Mouse (Mus musculus): ENCODE measurements at regions not wholly inside any gene's neighbourhood (a gene's known extent, or its start where the extent isn't known, plus 50 kb on each side); places are given as distances from the start of the nearest gene placed in this dataset.

DNA sequence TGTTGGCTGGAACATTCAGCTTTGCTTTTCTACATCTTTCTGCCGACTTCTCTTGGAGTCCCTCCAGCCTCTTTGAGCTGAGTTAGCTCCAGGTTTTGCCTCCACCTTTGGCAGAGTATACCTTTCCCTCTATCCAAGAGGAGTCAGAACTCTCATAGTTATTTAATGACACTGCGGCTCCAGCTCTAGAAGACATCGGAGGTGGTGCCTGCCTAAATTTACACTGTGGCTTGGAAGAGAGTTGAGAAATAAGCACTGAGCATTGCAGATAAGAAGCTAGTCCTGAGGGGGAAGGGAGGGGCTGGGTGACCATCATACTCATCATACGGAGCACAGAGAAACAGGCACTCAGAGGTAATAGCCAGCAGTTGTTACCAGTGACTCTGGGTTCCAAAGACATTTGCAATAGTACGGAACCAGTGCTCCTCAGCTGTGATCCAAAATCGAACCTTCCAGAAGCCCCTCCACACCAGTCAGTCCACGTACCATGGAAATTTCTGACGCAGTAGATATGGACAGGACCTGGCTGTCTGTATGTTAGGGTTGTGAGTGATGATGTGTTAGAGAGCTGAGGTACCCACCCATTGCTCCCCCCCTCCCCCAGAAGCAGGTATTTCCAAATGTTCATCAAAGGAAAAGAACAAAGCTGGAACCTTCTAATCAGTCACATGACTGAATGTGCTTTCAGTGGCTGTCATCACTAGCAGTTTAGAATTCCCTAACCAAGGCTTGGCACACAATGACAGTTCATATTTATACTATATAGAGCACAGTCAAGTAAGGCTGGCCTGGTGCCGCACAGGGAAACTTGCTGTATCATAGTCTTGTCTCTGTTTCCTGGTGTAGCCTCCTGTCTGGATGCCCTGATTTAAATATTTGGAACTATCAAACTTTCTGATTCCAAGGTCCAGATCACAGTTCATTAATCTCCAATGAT lies 120.2 kb upstream of the Mpp6 start:
- no peak for DNase-seq (ENCODE audit: inconsistent age in 2 of 2, low spot score in 1 of 2)

DNA sequence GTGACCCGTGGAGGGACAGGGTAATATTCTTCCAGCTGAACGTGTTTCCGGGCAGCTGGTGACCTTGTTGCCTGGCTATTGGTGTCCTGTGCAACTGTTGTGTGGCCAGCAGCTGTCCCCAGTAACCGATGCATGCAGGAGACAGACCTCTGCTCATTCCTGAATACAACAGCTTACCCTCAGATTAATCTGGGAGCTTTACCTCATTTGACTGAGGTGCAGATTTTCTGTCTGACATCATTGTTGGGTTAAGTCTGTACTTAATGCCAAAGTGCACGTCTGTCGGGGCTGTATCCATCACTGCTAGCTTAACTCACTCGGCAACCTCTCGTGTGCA lies 119.6 kb upstream of the Mpp6 start:
- DNase-seq (ENCODE audit: inconsistent age in 2 of 2, low spot score in 1 of 2): no peak

- no peak for DNase-seq (ENCODE audit: inconsistent age in 2 of 2, low spot score in 1 of 2)
Observed at GRCm38 (mm10) chr6:49999365-49999764, 110.7 kb upstream of the Mpp6 start.

DNA sequence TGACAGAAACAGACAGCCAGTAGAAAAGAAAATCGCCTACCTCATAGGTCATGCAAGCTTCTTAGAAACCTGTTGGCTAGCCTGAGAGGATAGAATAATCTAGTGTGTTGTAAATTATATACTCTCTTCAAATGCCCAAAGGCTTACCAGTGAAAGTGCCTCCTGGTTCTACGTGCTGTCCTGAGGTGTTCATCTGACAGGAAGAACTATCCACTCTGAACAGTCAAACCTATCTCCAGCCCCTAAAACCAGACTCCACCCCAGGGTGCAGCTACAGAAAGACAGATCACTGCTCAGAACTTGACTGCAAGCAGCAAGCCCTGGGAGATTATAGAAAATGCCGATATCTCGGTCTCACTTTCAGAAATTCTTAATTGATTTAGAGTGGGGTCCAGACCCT lies 102.0 kb upstream of the Mpp6 start:
- no peak for DNase-seq (ENCODE audit: inconsistent age in 2 of 2, low spot score in 1 of 2)

DNA sequence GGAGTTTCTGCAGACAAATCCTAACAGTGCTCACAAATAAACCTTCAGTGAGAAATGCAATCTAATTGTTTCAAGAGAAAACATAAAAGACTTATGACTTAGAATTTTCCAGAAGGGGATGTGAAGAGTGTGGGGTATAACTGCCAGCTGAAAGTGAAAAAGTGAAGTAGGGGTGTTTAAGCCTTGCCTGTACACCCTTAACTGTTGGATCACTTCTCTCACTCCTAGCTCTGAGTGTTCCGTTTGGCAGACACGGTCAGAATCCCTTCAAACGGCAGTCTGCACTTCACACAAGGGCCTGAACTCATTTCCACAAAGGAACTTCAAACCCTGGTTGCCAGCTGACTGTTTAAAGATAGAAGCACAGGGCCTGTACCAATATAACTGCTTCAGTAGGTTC lies 101.2 kb upstream of the Mpp6 start:
- DNase-seq (ENCODE audit: inconsistent age in 2 of 2, low spot score in 1 of 2): no peak

- no peak for DNase-seq (ENCODE audit: inconsistent age in 2 of 2, low spot score in 1 of 2)
Observed at GRCm38 (mm10) chr6:50009339-50009738, 100.7 kb upstream of the Mpp6 start.

DNA sequence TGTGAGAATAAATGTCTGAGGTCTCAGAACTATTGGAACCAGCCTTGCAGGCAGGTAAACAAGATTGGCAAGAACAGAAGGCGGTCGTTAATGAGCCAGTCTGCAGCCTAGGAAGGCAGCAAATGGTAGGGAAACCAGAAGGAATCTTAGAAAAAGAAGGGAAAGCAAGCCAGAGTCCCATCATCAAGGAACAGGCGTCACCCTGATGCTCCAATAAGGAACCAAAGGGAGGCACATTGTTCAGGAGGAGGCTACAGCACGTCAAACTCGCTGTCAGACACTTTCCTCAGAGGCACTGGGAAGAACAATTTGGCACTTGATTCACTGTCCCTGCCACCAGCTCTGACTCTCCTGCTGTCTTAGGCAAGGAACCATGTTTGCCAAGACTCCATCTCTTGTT lies 100.2 kb upstream of the Mpp6 start:
- DNase-seq (ENCODE audit: inconsistent age in 2 of 2, low spot score in 1 of 2): no peak

DNA sequence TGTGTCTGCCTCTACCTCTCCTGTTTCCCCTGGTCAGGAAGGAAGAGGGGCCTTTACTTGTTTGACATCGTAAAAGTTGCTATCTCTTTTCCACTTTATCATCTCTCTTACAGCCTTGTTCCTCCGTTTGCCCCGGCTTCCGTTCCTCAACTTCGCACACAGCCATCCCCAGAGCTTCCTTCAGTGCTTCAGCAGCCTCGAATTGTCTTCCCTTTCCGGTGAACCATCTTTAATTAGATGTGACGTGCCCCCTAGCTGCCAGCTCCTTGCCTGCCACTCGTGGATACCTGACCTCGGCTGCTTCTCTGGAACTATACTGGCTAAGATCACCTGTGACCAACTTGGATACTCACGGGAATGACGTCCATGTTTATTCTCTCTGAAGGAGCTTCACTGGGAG lies 99.0 kb upstream of the Mpp6 start:
- DNase-seq (ENCODE audit: inconsistent age in 2 of 2, low spot score in 1 of 2): no peak

GRCm38 (mm10) chr6:50011746-50012453 lies 98.1 kb upstream of the Mpp6 start:
- DNase-seq (ENCODE audit: inconsistent age in 2 of 2, low spot score in 1 of 2): no peak

DNA sequence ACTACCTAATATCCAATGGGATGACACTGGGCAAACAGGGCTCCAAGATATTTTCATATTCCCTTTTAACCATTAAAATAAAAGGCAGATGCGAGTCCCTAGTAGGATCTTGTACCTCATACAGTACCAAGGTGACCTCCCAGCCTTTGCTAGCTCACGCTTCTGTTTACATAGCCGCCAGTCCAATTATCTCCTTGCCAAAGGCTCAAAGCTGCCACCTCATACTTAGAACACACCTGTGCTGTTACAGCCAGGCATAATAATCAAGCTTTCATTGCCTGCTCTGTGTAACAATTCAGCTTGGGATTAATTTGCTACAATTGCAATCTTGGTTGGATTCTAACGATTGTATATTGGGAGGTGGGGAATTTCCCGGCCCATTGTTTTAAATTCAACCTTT lies 97.0 kb upstream of the Mpp6 start:
- DNase-seq (ENCODE audit: inconsistent age in 2 of 2, low spot score in 1 of 2): no peak

- DNase-seq (ENCODE audit: inconsistent age in 2 of 2, low spot score in 1 of 2): no peak
Observed at GRCm38 (mm10) chr6:50013842-50014241, 96.2 kb upstream of the Mpp6 start.

DNA sequence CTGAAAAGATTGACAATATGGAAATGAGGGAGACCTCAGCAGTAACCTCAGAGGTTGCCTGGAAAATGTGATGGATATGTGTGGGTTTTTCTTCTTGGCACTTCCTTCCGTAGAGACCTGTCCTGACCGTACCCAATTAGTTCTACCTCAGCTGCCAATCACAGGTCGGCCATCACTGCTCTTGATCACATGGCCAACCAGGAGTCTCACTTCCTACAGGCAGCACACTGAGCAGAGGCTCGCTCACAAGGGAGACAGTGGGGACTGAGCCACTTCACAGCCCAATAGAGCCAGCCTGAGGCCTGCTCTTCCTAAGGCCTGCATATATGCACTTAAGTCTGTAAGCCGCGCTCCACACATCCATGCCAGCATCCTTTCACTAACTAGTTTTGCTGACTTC lies 82.1 kb upstream of the Mpp6 start:
- DNase-seq (ENCODE audit: inconsistent age in 2 of 2, low spot score in 1 of 2): no peak

DNA sequence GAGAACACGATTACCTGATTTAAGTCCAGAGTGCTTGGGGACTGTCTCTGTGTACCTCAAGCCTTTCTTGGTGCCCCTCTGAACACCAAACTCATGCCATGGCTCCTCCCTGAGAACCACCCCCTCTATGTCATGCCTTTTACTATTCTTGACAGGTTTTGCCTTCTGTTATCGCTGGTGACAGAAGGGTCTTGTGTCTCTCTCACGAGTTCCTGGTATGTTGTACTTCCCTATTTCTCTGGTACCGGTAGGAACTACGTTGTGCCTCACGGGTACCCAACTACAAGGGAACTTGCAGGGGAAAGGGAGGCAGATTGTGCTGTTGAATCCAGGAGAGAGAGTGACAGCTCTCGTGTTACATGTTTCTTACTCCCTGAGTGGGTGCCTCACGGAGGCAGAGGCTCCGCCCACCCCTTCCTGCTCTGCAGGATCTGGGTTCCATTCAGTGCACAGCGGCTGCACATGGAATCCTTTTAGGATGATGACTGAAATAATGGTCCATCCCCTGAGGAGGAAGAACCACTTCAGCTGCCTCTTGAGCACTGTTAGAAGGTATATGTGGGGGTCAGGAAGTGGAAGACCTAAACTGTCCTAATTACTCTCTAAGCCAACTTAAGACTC lies 80.0 kb upstream of the Mpp6 start:
- no peak for DNase-seq (ENCODE audit: inconsistent age in 2 of 2, low spot score in 1 of 2)

GRCm38 (mm10) chr6:50031356-50031755 lies 78.7 kb upstream of the Mpp6 start:
- DNase-seq (ENCODE audit: inconsistent age in 2 of 2, low spot score in 1 of 2): no peak

GRCm38 (mm10) chr6:50032894-50033595 lies 77.0 kb upstream of the Mpp6 start:
- DNase-seq (ENCODE audit: inconsistent age in 2 of 2, low spot score in 1 of 2): no peak

DNA sequence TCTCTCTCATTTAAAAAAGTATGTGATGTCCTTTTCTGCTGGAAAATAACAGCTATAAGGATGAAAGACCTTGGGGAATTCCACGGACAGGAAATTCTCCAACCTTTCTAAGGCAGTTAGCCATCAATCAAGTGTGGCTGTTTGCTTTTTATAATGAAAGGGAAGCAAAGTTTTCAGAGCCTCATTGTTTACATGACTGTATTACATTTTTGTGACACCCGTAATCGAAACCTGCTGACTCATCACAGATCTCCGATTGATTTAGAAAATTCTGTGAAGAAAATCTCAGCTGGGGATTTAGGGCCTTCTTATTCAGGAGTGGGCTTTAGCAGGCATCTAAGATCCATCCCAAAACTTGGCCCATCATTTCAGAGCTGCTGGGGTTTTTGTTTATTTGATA lies 72.4 kb upstream of the Mpp6 start:
- DNase-seq (ENCODE audit: inconsistent age in 2 of 2, low spot score in 1 of 2): peak in 1 of 2 experiments; percentile 72

GRCm38 (mm10) chr6:50038369-50038768 lies 71.7 kb upstream of the Mpp6 start:
- DNase-seq (ENCODE audit: inconsistent age in 2 of 2, low spot score in 1 of 2): no peak

DNA sequence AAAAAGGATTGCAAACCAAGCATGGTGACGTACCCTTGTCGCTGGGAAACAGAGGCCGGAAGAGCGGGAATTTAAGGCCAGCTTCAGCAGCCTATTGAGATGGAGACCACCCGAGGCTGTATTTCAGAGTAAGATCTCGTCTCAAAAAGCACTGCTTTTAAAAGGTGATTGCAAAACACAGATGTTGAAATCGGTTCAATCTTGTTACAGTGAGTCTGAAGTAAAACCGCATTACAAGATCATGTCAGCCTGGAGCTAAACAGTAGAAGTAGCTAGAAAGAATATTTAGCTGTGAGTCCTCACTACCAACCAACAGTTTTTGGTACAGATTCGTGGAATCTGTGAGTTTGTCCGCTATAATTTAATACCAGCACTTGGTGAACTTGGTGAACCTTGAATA lies 69.0 kb upstream of the Mpp6 start:
- DNase-seq (ENCODE audit: inconsistent age in 2 of 2, low spot score in 1 of 2): no peak

DNA sequence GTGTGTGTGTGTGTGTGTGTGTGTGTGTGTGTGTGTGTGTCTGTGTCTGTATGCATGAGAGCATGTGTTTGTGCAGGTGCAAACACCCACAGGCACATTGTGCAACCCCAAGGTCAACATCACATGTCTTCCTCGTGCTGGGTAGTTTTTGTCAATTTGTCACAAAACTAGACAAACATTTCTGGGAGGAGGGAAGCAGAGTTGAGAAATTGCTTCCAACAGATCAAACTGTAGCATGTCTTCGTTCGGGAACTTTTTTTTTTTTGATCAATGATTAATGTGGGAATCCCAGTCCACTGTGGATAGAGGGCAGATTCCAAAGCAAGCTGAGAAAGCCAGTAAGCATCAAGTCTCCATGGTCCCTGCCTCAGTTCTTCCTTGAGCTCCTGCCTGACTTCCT lies 67.9 kb upstream of the Mpp6 start:
- DNase-seq (ENCODE audit: inconsistent age in 2 of 2, low spot score in 1 of 2): peak in 1 of 2 experiments; percentile 40

DNA sequence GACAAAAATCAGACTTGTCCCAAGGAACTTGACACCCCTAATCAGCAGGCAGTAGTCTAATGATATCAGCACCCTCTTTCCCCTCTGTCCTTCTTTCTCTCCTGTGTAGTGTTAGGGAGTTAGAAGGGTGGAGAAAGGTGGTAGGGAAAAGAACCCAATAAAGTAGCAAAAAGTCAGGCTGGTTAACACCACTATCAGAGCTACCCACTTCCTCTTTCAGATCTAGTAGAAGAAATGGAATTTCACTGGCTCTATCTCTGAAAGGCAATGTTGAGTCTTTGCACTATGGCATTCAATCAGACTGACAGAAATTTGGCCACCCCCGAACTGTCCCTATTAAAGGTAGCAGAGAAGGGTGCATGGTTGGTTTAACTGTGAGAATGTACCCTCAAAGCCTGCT lies 65.9 kb upstream of the Mpp6 start:
- no peak for DNase-seq (ENCODE audit: inconsistent age in 2 of 2, low spot score in 1 of 2)

DNA sequence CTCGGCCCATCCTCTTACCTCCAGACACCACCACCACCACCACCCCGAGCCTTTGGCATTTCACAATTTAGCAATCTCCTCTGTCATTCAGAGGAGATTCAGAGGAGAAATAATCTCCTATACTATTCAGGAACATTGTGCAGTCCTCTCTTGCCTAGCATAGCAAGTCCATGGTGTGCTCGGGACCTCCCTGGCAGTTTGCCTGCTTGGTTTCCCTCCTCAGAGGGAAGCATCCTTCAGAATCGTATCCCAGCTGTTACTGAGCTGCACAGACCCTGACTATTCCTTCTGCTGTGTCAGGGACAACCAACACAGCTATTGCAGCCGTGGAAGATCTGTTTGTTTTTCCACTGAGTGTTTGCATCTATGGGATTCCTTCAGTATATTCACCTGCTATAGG lies 63.3 kb upstream of the Mpp6 start:
- no peak for DNase-seq (ENCODE audit: inconsistent age in 2 of 2, low spot score in 1 of 2)

DNA sequence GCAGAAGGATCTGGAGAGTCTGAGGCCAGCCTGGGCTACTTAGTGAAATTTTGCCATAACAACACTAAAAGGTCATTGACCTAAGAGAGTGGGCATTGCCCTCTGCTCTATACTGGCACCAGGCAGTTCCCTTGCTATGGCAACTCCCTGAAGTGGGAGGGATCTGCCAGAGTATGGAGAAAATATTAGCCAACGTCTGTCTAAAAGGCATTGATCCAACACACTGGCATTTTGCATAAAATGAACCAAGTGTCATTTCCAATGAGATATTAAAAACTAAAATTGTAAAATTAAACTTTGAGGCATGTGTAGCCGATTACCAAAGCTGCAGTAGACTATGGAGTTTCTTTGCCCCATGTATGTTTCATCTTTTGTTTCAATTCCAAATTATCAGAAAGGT lies 57.6 kb upstream of the Mpp6 start:
- no peak for DNase-seq (ENCODE audit: inconsistent age in 2 of 2, low spot score in 1 of 2)

Measured in adrenal gland, adult (tissue).